8 mouse cellular contexts compared by ENCODE assay signal in genomic region chr1:119525689-119526591, GRCm38 (mm10). TPM values are rescaled to one million over a fixed set of nuclear protein-coding genes. Genes with fewer than 3 reads are reported as not detected.
A peak's percentile ranks its signal among the peaks of the same experiment; 100 is the strongest.
DNase-seq lines count a peak whose midpoint lies in the region; ATAC-seq and TF ChIP-seq lines count a peak whose summit lies in the region.

Tmem185b (plus strand) TSS chr1:119526160.

- H3K9me3 ChIP-seq in hindbrain, embryonic 11.5 days (ENCODE audit: control insufficient read depth, low read length): no peaks in the 10 kb centered on the region
- no peaks in the 10 kb centered on the region for H3K9me3 ChIP-seq in lung, postnatal 0 days (ENCODE audit: low read length)

- 2% methylated on average over 76 of the region's 82 CpGs for WGBS in hindbrain, embryonic 11.5 days
- 3% methylated on average over 65 of the region's 82 CpGs for WGBS in lung, postnatal 0 days

- H3K27me3 ChIP-seq in hindbrain, embryonic 11.5 days (ENCODE audit: control insufficient read depth, insufficient read depth, low read length): no peaks in the 10 kb centered on the region
- H3K27me3 ChIP-seq in lung, postnatal 0 days (replicated peaks; ENCODE audit: insufficient read depth, low read length): no peaks in the 10 kb centered on the region

- H3K27ac ChIP-seq in hindbrain, embryonic 11.5 days (ENCODE audit: low read depth, low read length): peak within 1 kb of the TSS; percentile 68
- H3K27ac ChIP-seq in lung, postnatal 0 days (ENCODE audit: low read length): peak within 1 kb of the TSS; percentile 91

- peak; percentile 99 for ATAC-seq in hindbrain, embryonic 11.5 days (ENCODE audit: low FRiP score)
- peak; percentile 96 for ATAC-seq in lung, postnatal 0 days

- peak; percentile 89 for DNase-seq in MN1 (ENCODE audit: low spot score)
- peak; percentile 89 for DNase-seq in cerebellum, adult 8-10 months
- DNase-seq in frontal cortex, postnatal 10 days (ENCODE audit: low spot score in 2 of 2): peak; percentile 85 to 89
- DNase-seq in hindbrain, embryonic 11.5 days (ENCODE audit: low spot score): peak; percentile 92
- DNase-seq in layer of hippocampus, postnatal 10 days (ENCODE audit: low spot score in 2 of 2): peak; percentile 90 to 94
- DNase-seq in lung, postnatal 0 days (ENCODE audit: low spot score): peak; percentile 93
- DNase-seq in ovary, postnatal 10 days (ENCODE audit: low spot score): peak; percentile 78
- peak; percentile 85 for DNase-seq in thymus, postnatal 0 days (ENCODE audit: low spot score)

- H3K4me2 ChIP-seq in hindbrain, embryonic 11.5 days (replicated peaks; ENCODE audit: low read depth, low read length): peak within 1 kb of the TSS; percentile 85
- peak within 1 kb of the TSS; percentile 87 for H3K4me2 ChIP-seq in lung, postnatal 0 days (replicated peaks; ENCODE audit: low read depth, low read length)

- H3K9ac ChIP-seq in hindbrain, embryonic 11.5 days (ENCODE audit: low read depth, low read length): peak within 1 kb of the TSS; percentile 77
- peak within 1 kb of the TSS; percentile 65 for H3K9ac ChIP-seq in lung, postnatal 0 days (replicated peaks; ENCODE audit: low read depth)

- H3K36me3 ChIP-seq in hindbrain, embryonic 11.5 days (ENCODE audit: control insufficient read depth, insufficient read depth, low read length): peaks cover 9% of the 10 kb centered on the region; the same call in 1 of the 2 replicates
- H3K36me3 ChIP-seq in lung, postnatal 0 days (ENCODE audit: insufficient read depth, low read length): no peaks in the 10 kb centered on the region

- peak within 1 kb of the TSS; percentile 60 for H3K4me3 ChIP-seq in hindbrain, embryonic 11.5 days (ENCODE audit: low read depth, low read length)
- peak within 1 kb of the TSS; percentile 68 for H3K4me3 ChIP-seq in lung, postnatal 0 days (ENCODE audit: low read depth, low read length)

- peaks cover 4% of the 10 kb centered on the region; the same call in 1 of the 2 replicates for H3K4me1 ChIP-seq in hindbrain, embryonic 11.5 days (replicated peaks; ENCODE audit: control insufficient read depth, insufficient read depth, low read length)
- H3K4me1 ChIP-seq in lung, postnatal 0 days (ENCODE audit: insufficient read depth, low read depth, low read length): peaks cover 15% of the 10 kb centered on the region; the same call in 1 of the 2 replicates

- TF ChIP-seq CTCF in lung, postnatal 0 days (IDR thresholded peaks at IDR 0.05): no peak

- no peak for TF ChIP-seq EP300 in lung, postnatal 0 days (IDR thresholded peaks at IDR 0.05)

RNA-seq across cellular contexts. Expression of gene Tmem185b, which starts in this region (rescaled TPM):
- polyA plus RNA-seq in hindbrain, embryonic 11.5 days (2014; fragmentation: Nextera tagmentation; extraction: Ambion mirVana): 19.7 and 23.3 TPM in 2 replicates
- 10 to 100 TPM; 10.3 to 11.9 TPM for total RNA-seq in layer of hippocampus, postnatal 10 days (2021)
- 23.1 and 25.8 TPM in 2 replicates for polyA plus RNA-seq in lung, postnatal 0 days (2015; fragmentation: Nextera tagmentation; extraction: Ambion mirVana)
- 26.8 and 29.2 TPM in 2 replicates for polyA plus RNA-seq in thymus, postnatal 0 days (2015; fragmentation: Nextera tagmentation; extraction: Ambion mirVana)

Comparison
In these comparisons a context has a peak if more than half of its experiments do, and no peak if none do; other contexts are left out.
1. Peak in every context shown above with its lines: DNase-seq, ATAC-seq, H3K4me3 ChIP-seq and H3K27ac ChIP-seq.